Comparison of ENCODE assay signal across 27 mouse cellular contexts in genomic region chr19:48756831-48757230, GRCm38 (mm10).
A peak's percentile ranks its signal among the peaks of the same experiment; 100 is the strongest.
DNase-seq lines count a peak whose midpoint lies in the region; ATAC-seq lines count a peak whose summit lies in the region.
"Had no signal": no experiment of that assay in that cellular context is flagged by ENCODE, and none has a peak within 500 bp of the region (broad histone marks: within the 10 kb centered on the region; RNA-seq: fewer than 3 reads in every experiment).

No protein-coding gene starts in this region.

- ATAC-seq in limb, embryonic 12.5 days (ENCODE audit: insufficient number of reproducible peaks, insufficient read depth, low FRiP score, low TSS enrichment, low read depth), result no peak; the same call in 1 of the 2 replicates
- ATAC-seq in hindbrain, embryonic 11.5 days (ENCODE audit: low FRiP score), result no peak
- ATAC-seq: forebrain, embryonic 13.5 days; intestine, embryonic 15.5 days; midbrain, embryonic 15.5 days had no signal

- peaks cover 12% of the 10 kb centered on the region for H3K4me1 ChIP-seq in limb, embryonic 12.5 days (replicated peaks)
- H3K4me1 ChIP-seq in hindbrain, embryonic 11.5 days (replicated peaks; ENCODE audit: control insufficient read depth, insufficient read depth, low read length), result no peaks in the 10 kb centered on the region
- H3K4me1 ChIP-seq: embryonic facial prominence, embryonic 13.5 days; heart, embryonic 10.5 days; hindbrain, embryonic 15.5 days; intestine, embryonic 15.5 days; liver, embryonic 13.5 days; megakaryocyte, embryonic 14.5 days; neural tube, embryonic 12.5 days had no signal

- H3K4me2 ChIP-seq in limb, embryonic 12.5 days, result peak overlapping the region; percentile 7; the same call in 1 of the 2 replicates
- H3K4me2 ChIP-seq in hindbrain, embryonic 11.5 days (replicated peaks; ENCODE audit: low read depth, low read length), result no peak overlapping the region
- H3K4me2 ChIP-seq: embryonic facial prominence, embryonic 13.5 days; forebrain, embryonic 13.5 days; hindbrain, embryonic 15.5 days; intestine, embryonic 15.5 days; liver, embryonic 13.5 days; lung, embryonic 14.5 days; midbrain, embryonic 15.5 days; neural tube, embryonic 12.5 days had no signal

- DNase-seq in hindlimb bud, embryonic 11.5 days (ENCODE audit: extremely low spot score, low read depth, low spot score), result peak; percentile 14
- DNase-seq in kidney, adult 8-10 months, result peak; percentile 39
- DNase-seq in kidney, postnatal 14 days, result peak; percentile 52
- DNase-seq in urinary bladder, postnatal 25 days (ENCODE audit: low spot score), result no peak
- DNase-seq in hindbrain, embryonic 11.5 days (ENCODE audit: low spot score), result no peak
- DNase-seq in right cerebral cortex, postnatal 4 days, result no peak
- DNase-seq: adrenal gland, adult 2 months; cerebellum, adult 18-20 months; cerebellum, postnatal 14 days; embryo, embryonic 11 days; heart, postnatal 4 days; liver, embryonic 13.5 days; lung, embryonic 14.5 days; lung, postnatal 36 days; retina, postnatal 1 day; thymus, adult 2 months had no signal

- H3K9me3 ChIP-seq in limb, embryonic 12.5 days, result no peaks in the 10 kb centered on the region
- H3K9me3 ChIP-seq in hindbrain, embryonic 11.5 days (ENCODE audit: control insufficient read depth, low read length), result no peaks in the 10 kb centered on the region
- H3K9me3 ChIP-seq: embryonic facial prominence, embryonic 13.5 days; forebrain, embryonic 13.5 days; heart, embryonic 10.5 days; hindbrain, embryonic 15.5 days; intestine, embryonic 15.5 days; liver, embryonic 13.5 days; midbrain, embryonic 15.5 days; neural tube, embryonic 12.5 days had no signal

- H3K4me3 ChIP-seq in limb, embryonic 12.5 days (replicated peaks), result no peak overlapping the region
- H3K4me3 ChIP-seq in hindbrain, embryonic 11.5 days (ENCODE audit: low read depth, low read length), result no peak overlapping the region
- H3K4me3 ChIP-seq: embryonic facial prominence, embryonic 13.5 days; erythroblast, embryonic 14.5 days; forebrain, embryonic 13.5 days; heart, embryonic 10.5 days; hindbrain, embryonic 15.5 days; intestine, embryonic 15.5 days; layer of hippocampus, adult 2 months; liver, embryonic 13.5 days; megakaryocyte, embryonic 14.5 days; midbrain, embryonic 15.5 days; neural tube, embryonic 12.5 days had no signal

- WGBS in limb, embryonic 12.5 days, result 16% methylated on average over 6 of the region's 6 CpGs
- WGBS in hindbrain, embryonic 11.5 days, result 78% methylated on average over 6 of the region's 6 CpGs

- H3K27me3 ChIP-seq in limb, embryonic 12.5 days, result no peaks in the 10 kb centered on the region
- no peaks in the 10 kb centered on the region for H3K27me3 ChIP-seq in hindbrain, embryonic 11.5 days (ENCODE audit: control insufficient read depth, insufficient read depth, low read length)
- H3K27me3 ChIP-seq: embryonic facial prominence, embryonic 13.5 days; forebrain, embryonic 13.5 days; hindbrain, embryonic 15.5 days; intestine, embryonic 15.5 days; liver, embryonic 13.5 days; megakaryocyte, embryonic 14.5 days; midbrain, embryonic 15.5 days; neural tube, embryonic 12.5 days had no signal

- H3K27ac ChIP-seq in limb, embryonic 12.5 days, result no peak overlapping the region
- no peak overlapping the region for H3K27ac ChIP-seq in hindbrain, embryonic 11.5 days (ENCODE audit: low read depth, low read length)
- H3K27ac ChIP-seq: embryonic facial prominence, embryonic 13.5 days; forebrain, embryonic 13.5 days; heart, embryonic 10.5 days; hindbrain, embryonic 15.5 days; intestine, embryonic 15.5 days; layer of hippocampus, adult 2 months; liver, embryonic 13.5 days; midbrain, embryonic 15.5 days; neural tube, embryonic 12.5 days had no signal

- H3K9ac ChIP-seq in limb, embryonic 12.5 days (replicated peaks), result no peak overlapping the region
- no peak overlapping the region for H3K9ac ChIP-seq in hindbrain, embryonic 11.5 days (ENCODE audit: low read depth, low read length)
- H3K9ac ChIP-seq: embryonic facial prominence, embryonic 13.5 days; forebrain, embryonic 13.5 days; hindbrain, embryonic 15.5 days; intestine, embryonic 15.5 days; liver, embryonic 13.5 days; lung, embryonic 14.5 days; midbrain, embryonic 15.5 days; neural tube, embryonic 12.5 days had no signal

- H3K36me3 ChIP-seq in limb, embryonic 12.5 days, result no peaks in the 10 kb centered on the region
- no peaks in the 10 kb centered on the region for H3K36me3 ChIP-seq in hindbrain, embryonic 11.5 days (ENCODE audit: control insufficient read depth, insufficient read depth, low read length)
- H3K36me3 ChIP-seq: embryonic facial prominence, embryonic 13.5 days; heart, embryonic 10.5 days; intestine, embryonic 15.5 days; liver, embryonic 13.5 days; midbrain, embryonic 15.5 days; neural tube, embryonic 12.5 days had no signal

Comparison
In these comparisons a context has a peak if more than half of its experiments do, and no peak if none do; other contexts are left out.
1. DNase-seq: peak in hindlimb bud, embryonic 11.5 days (single experiment), kidney, adult 8-10 months (2 of 2) and kidney, postnatal 14 days (single experiment); none in urinary bladder, postnatal 25 days (single experiment), hindbrain, embryonic 11.5 days (single experiment) and right cerebral cortex, postnatal 4 days (single experiment).